Mouse (Mus musculus) CD4-positive, CD25-positive, alpha-beta regulatory T cell, adult 4 months (primary cell): ENCODE results near the gene Fam25c. TPM values are rescaled to one million over a fixed set of nuclear protein-coding genes. Genes with fewer than 3 reads are reported as not detected.

ENCODE experiments used
- ATAC-seq: one replicate; pipeline ENCODE4 v1.8.0; 2017
- polyA plus RNA-seq, 2 experiments: library from polyadenylated mRNA; unstranded; fragments of 100-300 nt; shearing (Covaris generic); gene quantifications; one replicate each; pipeline ENCODE4 v1.2.1; 2017

The Fam25c gene
- polyA plus RNA-seq, 2 experiments from 2014 or later, result not detected

GRCm38 (mm10) chr14:34363490-34364253 lies 8.4 kb upstream of the Fam25c start:
- ATAC-seq, result peak; percentile 86

- peak; percentile 58 for ATAC-seq
These were observed 7.7 kb upstream of the Fam25c start for GRCm38 (mm10) chr14:34362726-34363445.

- ATAC-seq, result no peak
These were observed 6.9 kb upstream of the Fam25c start for GRCm38 (mm10) chr14:34362135-34362534.

GRCm38 (mm10) chr14:34360251-34360650 lies 5.0 kb upstream of the Fam25c start:
- no peak for ATAC-seq

GRCm38 (mm10) chr14:34359676-34360244 lies 4.5 kb upstream of the Fam25c start:
- ATAC-seq, result no peak

- ATAC-seq, result no peak
These were observed 2.6 kb upstream of the Fam25c start for GRCm38 (mm10) chr14:34357671-34358455.

- no peak for ATAC-seq
These were observed 777 bp downstream of the Fam25c start for GRCm38 (mm10) chr14:34354456-34354855.

- ATAC-seq, result no peak
These were observed 1.9 kb downstream of the Fam25c start for GRCm38 (mm10) chr14:34353326-34353725.

- ATAC-seq, result no peak
These were observed 2.7 kb downstream of the Fam25c start for GRCm38 (mm10) chr14:34352523-34352922.

- ATAC-seq, result no peak
These were observed 3.6 kb downstream of the Fam25c start for GRCm38 (mm10) chr14:34351660-34352059.

- ATAC-seq, result no peak
These were observed 6.2 kb downstream of the Fam25c start for GRCm38 (mm10) chr14:34349007-34349406.

GRCm38 (mm10) chr14:34348301-34348700 lies 6.9 kb downstream of the Fam25c start:
- ATAC-seq, result no peak

- no peak for ATAC-seq
These were observed 8.1 kb downstream of the Fam25c start for GRCm38 (mm10) chr14:34347084-34347483.

- no peak for ATAC-seq
These were observed 9.3 kb downstream of the Fam25c start for GRCm38 (mm10) chr14:34345771-34346566.

- ATAC-seq, result no peak
These were observed 10.9 kb downstream of the Fam25c start for GRCm38 (mm10) chr14:34344361-34344760.

GRCm38 (mm10) chr14:34343078-34343477 lies 12.2 kb downstream of the Fam25c start:
- ATAC-seq, result no peak

GRCm38 (mm10) chr14:34341993-34342392 lies 13.2 kb downstream of the Fam25c start:
- no peak for ATAC-seq

- ATAC-seq, result no peak
These were observed 15.8 kb downstream of the Fam25c start for GRCm38 (mm10) chr14:34339446-34339845.

- no peak for ATAC-seq
These were observed 22.8 kb downstream of the Fam25c start for GRCm38 (mm10) chr14:34332476-34332875.

- ATAC-seq, result no peak
These were observed 23.3 kb downstream of the Fam25c start for GRCm38 (mm10) chr14:34331886-34332285.

GRCm38 (mm10) chr14:34330657-34331158 lies 24.5 kb downstream of the Fam25c start:
- no peak for ATAC-seq

- no peak for ATAC-seq
These were observed 27.6 kb downstream of the Fam25c start for GRCm38 (mm10) chr14:34327618-34328017.
